Comparison of ENCODE assay signal across 9 mouse cellular contexts in the genomic region with DNA sequence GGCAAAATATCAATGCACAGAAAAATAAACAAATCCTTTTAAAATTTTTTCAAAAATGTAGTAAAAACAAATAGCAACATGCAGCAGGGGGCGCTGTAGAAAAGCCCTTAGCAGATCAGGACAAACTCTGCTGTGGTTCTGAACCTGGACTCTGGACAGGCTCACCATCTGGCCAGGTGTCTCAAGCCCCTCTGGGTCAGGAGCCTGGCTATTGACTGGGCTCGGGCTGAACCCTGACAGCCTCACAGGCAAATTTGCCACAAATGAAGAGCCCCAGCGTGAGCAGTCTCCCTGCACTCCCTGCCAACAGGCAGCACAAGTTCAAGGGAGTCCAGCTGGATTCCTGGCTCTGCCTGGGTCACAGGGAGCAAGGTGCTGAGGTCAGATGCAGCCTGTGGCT. TPM values are rescaled to one million over a fixed set of nuclear protein-coding genes. Genes with fewer than 3 reads are reported as not detected.
DNase-seq lines count a peak whose midpoint lies in the region; ATAC-seq and TF ChIP-seq lines count a peak whose summit lies in the region.
"Had no signal": no experiment of that assay in that cellular context is flagged by ENCODE, and none has a peak within 500 bp of the region (broad histone marks: within the 10 kb centered on the region; RNA-seq: fewer than 3 reads in every experiment).

No protein-coding gene starts in this region.

- H3K27me3 ChIP-seq in liver, adult 2 months (ENCODE audit: control insufficient read depth, insufficient read depth, low read length) = no peaks in the 10 kb centered on the region
- peaks cover 4% of the 10 kb centered on the region; the same call in 1 of the 2 replicates for H3K27me3 ChIP-seq in liver, embryonic 11.5 days (replicated peaks; ENCODE audit: control insufficient read depth, insufficient read depth, low read length)
- no peaks in the 10 kb centered on the region for H3K27me3 ChIP-seq in lung, postnatal 0 days (replicated peaks; ENCODE audit: insufficient read depth, low read length)

- 7% methylated on average over 3 of the region's 3 CpGs for WGBS in liver, adult 2 months
- 26% methylated on average over 3 of the region's 3 CpGs for WGBS in liver, embryonic 11.5 days
- WGBS in bone marrow, adult 2 months = 26% methylated on average over 3 of the region's 3 CpGs
- WGBS in lung, postnatal 0 days = 22% methylated on average over 3 of the region's 3 CpGs

- TF ChIP-seq CTCF in liver, adult 2 months (IDR thresholded peaks at IDR 0.05; ENCODE audit: low read depth, low read length) = peak; percentile 50
- peak; percentile 28; the same call in 1 of the 2 replicates for TF ChIP-seq CTCF in bone marrow, adult 2 months (IDR thresholded peaks at IDR 0.05; ENCODE audit: control insufficient read depth, insufficient read depth, low read length)
- peak; percentile 69 for TF ChIP-seq CTCF in lung, postnatal 0 days (IDR thresholded peaks at IDR 0.05)

- TF ChIP-seq POLR2A in liver, adult 2 months (IDR thresholded peaks at IDR 0.05; ENCODE audit: extremely low read depth, insufficient read depth, low read length) = no peak
- TF ChIP-seq POLR2A in bone marrow, adult 2 months (IDR thresholded peaks at IDR 0.05; ENCODE audit: borderline replicate concordance, control insufficient read depth, low read depth, low read length) = no peak

- no peaks in the 10 kb centered on the region for H3K9me3 ChIP-seq in liver, embryonic 11.5 days (ENCODE audit: control insufficient read depth, low read length)
- H3K9me3 ChIP-seq in lung, postnatal 0 days (ENCODE audit: low read length) = no peaks in the 10 kb centered on the region
- H3K9me3 ChIP-seq: liver, embryonic 13.5 days had no signal

- H3K4me2 ChIP-seq in liver, embryonic 11.5 days = no peak overlapping the region
- no peak overlapping the region for H3K4me2 ChIP-seq in lung, postnatal 0 days (replicated peaks; ENCODE audit: low read depth, low read length)
- H3K4me2 ChIP-seq: liver, embryonic 13.5 days had no signal

- no peak for ATAC-seq in liver, embryonic 11.5 days (replicated peaks; ENCODE audit: low FRiP score)
- ATAC-seq in lung, postnatal 0 days = no peak

- TF ChIP-seq EP300 in lung, postnatal 0 days (IDR thresholded peaks at IDR 0.05) = no peak

- intact Hi-C loops in heart, postnatal 36 days (cut with DNase I) = loop anchor here (1.0 kb wide), 1 partner anchor 109 kb away; no protein-coding TSS in a partner anchor

- H3K36me3 ChIP-seq in liver, adult 2 months (ENCODE audit: control insufficient read depth, insufficient read depth, low read length) = no peaks in the 10 kb centered on the region
- no peaks in the 10 kb centered on the region for H3K36me3 ChIP-seq in liver, embryonic 11.5 days (ENCODE audit: control insufficient read depth, insufficient read depth, low read length)
- H3K36me3 ChIP-seq in lung, postnatal 0 days (ENCODE audit: insufficient read depth, low read length) = no peaks in the 10 kb centered on the region
- H3K36me3 ChIP-seq: liver, embryonic 13.5 days had no signal

- no peaks in the 10 kb centered on the region for H3K79me2 ChIP-seq in liver, adult 2 months (ENCODE audit: control insufficient read depth, insufficient read depth, low read length)

- H3K27ac ChIP-seq in liver, adult 2 months (replicated peaks; ENCODE audit: insufficient read depth, low read depth, low read length) = no peak overlapping the region
- H3K27ac ChIP-seq in liver, embryonic 11.5 days (ENCODE audit: low read depth, low read length) = no peak overlapping the region
- H3K27ac ChIP-seq in bone marrow, adult 2 months (ENCODE audit: control insufficient read depth, insufficient read depth, low read depth, low read length, poor library complexity) = no peak overlapping the region
- H3K27ac ChIP-seq in lung, postnatal 0 days (ENCODE audit: low read length) = no peak overlapping the region
- H3K27ac ChIP-seq: liver, embryonic 13.5 days had no signal

- no peak overlapping the region for H3K9ac ChIP-seq in liver, adult 2 months (ENCODE audit: low read depth, low read length)
- H3K9ac ChIP-seq in liver, embryonic 11.5 days (ENCODE audit: low read depth, low read length) = no peak overlapping the region
- H3K9ac ChIP-seq in lung, postnatal 0 days (replicated peaks; ENCODE audit: low read depth) = no peak overlapping the region
- H3K9ac ChIP-seq: liver, embryonic 13.5 days had no signal

- peak; percentile 50 for DNase-seq in cerebellum, adult 11 months
- DNase-seq in cerebellum, adult 11-12 months = no peak
- DNase-seq in liver, adult 2 months (ENCODE audit: extremely low read depth, low read depth, low spot score) = peak; percentile 68
- no peak for DNase-seq in liver, embryonic 11.5 days (ENCODE audit: low spot score)
- peak; percentile 68 to 76 for DNase-seq in heart, postnatal 36 days
- DNase-seq in lung, postnatal 0 days (ENCODE audit: low spot score) = peak; percentile 63
- peak; percentile 86 for DNase-seq in thymus, postnatal 4 days
- DNase-seq: liver, embryonic 13.5 days had no signal

- H3K4me1 ChIP-seq in liver, adult 2 months (ENCODE audit: control insufficient read depth, insufficient read depth, low read length) = no peaks in the 10 kb centered on the region
- peaks cover 12% of the 10 kb centered on the region for H3K4me1 ChIP-seq in liver, embryonic 11.5 days (replicated peaks; ENCODE audit: control insufficient read depth, insufficient read depth, low read length)
- H3K4me1 ChIP-seq in bone marrow, adult 2 months (ENCODE audit: control insufficient read depth, insufficient read depth, low read length) = no peaks in the 10 kb centered on the region
- H3K4me1 ChIP-seq in lung, postnatal 0 days (ENCODE audit: insufficient read depth, low read depth, low read length) = no peaks in the 10 kb centered on the region

- H3K4me3 ChIP-seq in liver, adult 2 months (ENCODE audit: insufficient read depth, low read depth, low read length) = no peak overlapping the region
- no peak overlapping the region for H3K4me3 ChIP-seq in liver, embryonic 11.5 days (ENCODE audit: low read depth, low read length)
- H3K4me3 ChIP-seq in bone marrow, adult 2 months (replicated peaks; ENCODE audit: control insufficient read depth, low read depth, low read length) = no peak overlapping the region
- H3K4me3 ChIP-seq in lung, postnatal 0 days (ENCODE audit: low read depth, low read length) = no peak overlapping the region
- H3K4me3 ChIP-seq: liver, embryonic 13.5 days had no signal

RNA-seq across cellular contexts. Expression of gene Anxa4, which starts 20.0 kb away (rescaled TPM):
- total RNA-seq in liver, adult 2 months (2014; rRNA removed) = 49.1 and 57.6 TPM in 2 replicates
- 31.2 and 31.7 TPM in 2 replicates for polyA plus RNA-seq in liver, adult 2 months (2012; rRNA removed)
- 41.8 and 43.0 TPM in 2 replicates for polyA plus RNA-seq in liver, embryonic 11.5 days (2014; fragmentation: Nextera tagmentation; extraction: Ambion mirVana)
- 3.7 and 9.0 TPM in 2 replicates for polyA plus RNA-seq in bone marrow, adult 2 months (2011; ENCODE audit: insufficient read depth, insufficient read length, low replicate concordance, missing spikeins)
- total RNA-seq in heart, postnatal 36 days (2021) = 10 to 100 TPM; 36.1 to 42.0 TPM
- 167 and 208 TPM in 2 replicates for polyA plus RNA-seq in lung, postnatal 0 days (2015; fragmentation: Nextera tagmentation; extraction: Ambion mirVana)

RNA-seq across cellular contexts. Expression of gene Aak1, which starts 36.0 kb away (rescaled TPM):
- 2.6 and 5.8 TPM in 2 replicates for total RNA-seq in liver, adult 2 months (2014; rRNA removed)
- polyA plus RNA-seq in liver, adult 2 months (2012; rRNA removed) = 5.2 and 7.2 TPM in 2 replicates
- polyA plus RNA-seq in liver, embryonic 11.5 days (2014; fragmentation: Nextera tagmentation; extraction: Ambion mirVana) = 13.1 TPM in 2 replicates
- 11.6 and 16.9 TPM in 2 replicates for polyA plus RNA-seq in bone marrow, adult 2 months (2011; ENCODE audit: insufficient read depth, insufficient read length, low replicate concordance, missing spikeins)
- 10 to 100 TPM; 71.1 to 75.1 TPM for total RNA-seq in heart, postnatal 36 days (2021)
- 5.5 and 6.3 TPM in 2 replicates for polyA plus RNA-seq in lung, postnatal 0 days (2015; fragmentation: Nextera tagmentation; extraction: Ambion mirVana)

Comparison
In these comparisons a context has a peak if more than half of its experiments do, and no peak if none do; other contexts are left out.
1. DNase-seq: peak in cerebellum, adult 11 months (single experiment), liver, adult 2 months (single experiment), heart, postnatal 36 days (2 of 2), lung, postnatal 0 days (single experiment) and thymus, postnatal 4 days (single experiment); none in cerebellum, adult 11-12 months (single experiment) and liver, embryonic 11.5 days (single experiment).
2. Peak in every context shown above with its lines, with median percentiles within 50 percentile points of each other: CTCF ChIP-seq.